Mouse (Mus musculus) liver, embryonic 16.5 days (tissue): ENCODE data around the gene Gm20741. TPM values are rescaled to one million over a fixed set of nuclear protein-coding genes. Genes with fewer than 3 reads are reported as not detected.
A peak's percentile ranks its signal among the peaks of the same experiment; 100 is the strongest.

Source experiments
- ATAC-seq: fragments of 200-750 bp; cut with Nextera tagmentation; 2 replicates; pipeline ENCODE4 v1.8.0; 2017; ENCODE audit warnings: low read depth, mild to moderate bottlenecking, moderate number of reproducible peaks, moderate library complexity
- H3K27ac ChIP-seq: fragments of 300-500 bp; sonication (generic); 2 replicates; pipeline ENCODE4 v1.5.1; 2014; ENCODE audit warnings: mild to moderate bottlenecking, low read length
- H3K27me3 ChIP-seq: fragments of 300-500 bp; sonication (generic); 2 replicates; pipeline ENCODE4 v1.6.1; 2014; ENCODE audit warnings: low read depth, low read length, mixed read lengths; ENCODE audit not compliant: control insufficient read depth, insufficient read depth
- H3K36me3 ChIP-seq: fragments of 300-500 bp; sonication (generic); 2 replicates; pipeline ENCODE4 v1.6.1; 2014; ENCODE audit warnings: mild to moderate bottlenecking; ENCODE audit not compliant: control insufficient read depth, insufficient read depth
- H3K4me1 ChIP-seq: fragments of 300-500 bp; sonication (generic); 2 replicates; pipeline ENCODE4 v1.6.1; 2014; ENCODE audit warnings: low read depth, low read length, mixed read lengths; ENCODE audit not compliant: control insufficient read depth
- H3K4me2 ChIP-seq: fragments of 300-500 bp; sonication (generic); 2 replicates; pipeline ENCODE4 v1.6.1; 2014; ENCODE audit warnings: low read depth, low read length, mixed read lengths
- H3K4me3 ChIP-seq: fragments of 300-500 bp; sonication (generic); 2 replicates; pipeline ENCODE4 v1.5.1; 2014; ENCODE audit warnings: low read depth, mild to moderate bottlenecking, low read length
- H3K9ac ChIP-seq: fragments of 300-500 bp; sonication (generic); 2 replicates; pipeline ENCODE4 v1.6.1; 2014; ENCODE audit warnings: low read depth, low read length
- H3K9me3 ChIP-seq: fragments of 300-500 bp; sonication (generic); replicated peaks from 2 replicates; pipeline ENCODE4 v1.6.1; 2016; ENCODE audit warnings: low read length; ENCODE audit not compliant: control insufficient read depth
- WGBS: fragments of 180-500 bp; shearing (Covaris S2); extraction: QIAGEN DNeasy Blood & Tissue Kit; methylation state at CpG from one replicate; pipeline ENCODE4 v1.1.7; 2014; ENCODE audit not compliant: insufficient replicate concordance; 5-methylcytosine and 5-hydroxymethylcytosine counted together
- polyA plus RNA-seq: library from polyadenylated mRNA; unstranded; fragments of >200 nt; fragmentation: Nextera tagmentation; extraction: Ambion mirVana; gene quantifications from 2 replicates; pipeline ENCODE4 v1.2.1, GENCODE M21; 2015

Gene Gm20741
- polyA plus RNA-seq, result not detected in 2 replicates

DNA sequence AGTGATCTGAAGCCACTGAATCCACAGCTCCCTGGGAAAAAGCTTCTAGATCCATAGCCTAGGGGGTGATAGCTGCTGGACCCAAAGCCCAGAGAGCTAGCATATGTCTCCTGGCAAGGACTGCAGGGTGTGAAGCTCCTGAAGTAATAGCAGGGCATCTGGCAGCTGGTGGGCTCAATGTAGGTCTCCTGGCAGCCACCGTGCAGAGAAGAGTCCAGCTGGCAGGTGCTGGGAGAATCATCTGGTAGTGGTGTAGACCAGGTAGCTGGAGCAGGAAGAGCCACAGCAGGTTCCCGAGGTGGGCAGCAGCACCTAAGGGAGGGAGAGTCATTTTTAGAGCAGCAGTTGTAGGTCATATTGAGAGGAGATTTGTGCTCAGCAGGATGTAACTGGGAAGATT lies at the start of gene Gm20741:
Gm20741 (minus strand) TSS at position 394 of the 400 bp plus-strand sequence.
- Histone ChIP-seq H3K36me3 (no peaks in the 10 kb centered on the region), H3K9me3 (no peaks in the 10 kb centered on the region), H3K9ac (no peak within 1 kb of the TSS), H3K4me3 (no peak within 1 kb of the TSS), H3K27ac (no peak within 1 kb of the TSS), H3K4me1 (no peaks in the 10 kb centered on the region), H3K4me2 (no peak within 1 kb of the TSS), H3K27me3 (no peaks in the 10 kb centered on the region)
- ATAC-seq, result no peak
- 42% methylated on average over 2 of the region's 2 CpGs for WGBS

DNA sequence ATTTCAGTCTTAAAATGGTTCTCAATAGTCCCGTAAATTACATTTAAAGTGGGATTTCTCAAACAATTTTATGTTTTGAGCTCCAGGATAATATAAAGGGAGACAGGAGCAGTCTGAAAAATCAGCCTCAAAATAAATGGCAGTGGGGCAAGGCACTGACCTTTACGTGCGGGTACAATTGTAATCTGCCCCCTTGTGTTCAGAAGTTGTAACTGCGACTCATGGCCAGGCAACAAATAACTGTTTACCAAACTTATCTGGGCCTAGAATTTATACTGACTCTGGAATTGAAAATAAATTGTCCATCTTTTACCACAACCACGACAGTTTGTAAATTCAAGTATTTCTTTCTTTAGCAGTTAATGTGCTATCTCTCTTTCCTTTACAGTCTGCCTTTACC lies 39.4 kb upstream of the Gm20741 start:
- Histone ChIP-seq H3K9ac (no peak overlapping the region), H3K4me3 (no peak overlapping the region), H3K4me2 (no peak overlapping the region), H3K36me3 (no peaks in the 10 kb centered on the region), H3K27ac (no peak overlapping the region), H3K27me3 (no peaks in the 10 kb centered on the region), H3K4me1 (no peaks in the 10 kb centered on the region), H3K9me3 (no peaks in the 10 kb centered on the region)
- 14% methylated on average over 5 of the region's 5 CpGs for WGBS
- ATAC-seq, result no peak

DNA sequence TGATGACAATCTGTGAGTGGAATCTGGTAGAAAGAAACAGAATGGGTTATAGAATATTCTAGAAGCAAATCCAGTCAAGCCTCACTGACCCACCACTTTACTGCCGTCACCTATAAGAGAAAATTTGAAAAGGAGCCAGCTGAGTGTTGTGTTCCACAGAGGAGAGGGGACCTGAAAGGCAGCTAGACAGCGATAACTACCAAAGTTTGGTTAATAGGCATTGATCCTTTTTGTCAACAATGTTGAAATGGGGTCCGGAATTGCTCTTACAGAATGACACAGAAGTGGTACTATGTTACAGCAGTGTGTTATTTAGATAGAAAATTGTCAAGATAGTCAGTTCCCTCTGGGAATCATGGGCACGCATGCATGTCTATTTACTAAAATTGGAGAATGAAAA lies 36.5 kb upstream of the Gm20741 start:
- no peak overlapping the region for H3K27ac ChIP-seq
- no peak overlapping the region for H3K4me3 ChIP-seq
- H3K4me1 ChIP-seq, result no peaks in the 10 kb centered on the region
- H3K9ac ChIP-seq, result no peak overlapping the region
- no peak overlapping the region for H3K4me2 ChIP-seq
- no peaks in the 10 kb centered on the region for H3K27me3 ChIP-seq
- H3K9me3 ChIP-seq, result no peaks in the 10 kb centered on the region
- ATAC-seq, result peak; percentile 54
- no peaks in the 10 kb centered on the region for H3K36me3 ChIP-seq
- WGBS, result 52% methylated on average over 4 of the region's 4 CpGs

DNA sequence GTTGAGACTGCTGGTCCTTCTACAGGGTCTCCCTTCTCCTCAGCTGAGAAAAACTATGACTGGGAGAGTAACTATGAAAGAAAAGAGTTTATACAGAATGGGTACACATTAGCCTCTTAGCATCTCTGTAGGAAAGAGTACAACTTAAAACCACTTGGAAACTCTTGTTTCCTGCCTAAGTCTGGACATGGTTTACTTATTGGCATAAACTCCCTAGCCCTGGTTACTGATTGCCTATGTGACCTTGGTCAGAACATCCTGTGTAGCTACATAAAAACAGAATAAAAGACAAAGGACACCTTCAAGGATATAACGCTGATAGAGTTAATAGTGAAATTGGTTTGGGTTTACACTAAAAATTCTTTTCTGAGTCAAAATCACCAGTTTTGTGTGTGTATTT lies 35.3 kb upstream of the Gm20741 start:
- Histone ChIP-seq H3K9ac (no peak overlapping the region), H3K4me3 (no peak overlapping the region), H3K9me3 (no peaks in the 10 kb centered on the region), H3K4me2 (no peak overlapping the region), H3K27ac (no peak overlapping the region), H3K27me3 (no peaks in the 10 kb centered on the region), H3K4me1 (no peaks in the 10 kb centered on the region), H3K36me3 (no peaks in the 10 kb centered on the region)
- WGBS, result 88% methylated on average over 1 of the region's 1 CpGs
- ATAC-seq, result no peak

- no peaks in the 10 kb centered on the region for H3K4me1 ChIP-seq
- WGBS, result 58% methylated on average over 3 of the region's 3 CpGs
- H3K9me3 ChIP-seq, result 0 out of 2 replicates have a peak, but pooled peaks cover 2% of the 10 kb centered on the region
- no peak overlapping the region for H3K27ac ChIP-seq
- no peak overlapping the region for H3K4me3 ChIP-seq
- H3K4me2 ChIP-seq, result no peak overlapping the region
- H3K27me3 ChIP-seq, result no peaks in the 10 kb centered on the region
- ATAC-seq, result no peak
- no peaks in the 10 kb centered on the region for H3K36me3 ChIP-seq
- H3K9ac ChIP-seq, result no peak overlapping the region
Observed at GRCm38 (mm10) chr16:88826978-88827377, 15.0 kb upstream of the Gm20741 start.

GRCm38 (mm10) chr16:88826095-88826652 lies 14.2 kb upstream of the Gm20741 start, which contains the start of gene Krtap14:
Gene Krtap14 (minus strand): TSS chr16:88826145.
- Histone ChIP-seq H3K9me3 (0 out of 2 replicates have a peak, but pooled peaks cover 2% of the 10 kb centered on the region), H3K27me3 (no peaks in the 10 kb centered on the region), H3K4me1 (no peaks in the 10 kb centered on the region), H3K36me3 (no peaks in the 10 kb centered on the region), H3K4me3 (no peak within 1 kb of the TSS), H3K27ac (no peak within 1 kb of the TSS), H3K9ac (no peak within 1 kb of the TSS), H3K4me2 (no peak within 1 kb of the TSS)
- ATAC-seq, result no peak
- WGBS, result 70% methylated on average over 9 of the region's 9 CpGs

- H3K4me2 ChIP-seq, result no peak overlapping the region
- H3K4me3 ChIP-seq, result no peak overlapping the region
- 0 out of 2 replicates have a peak, but pooled peaks cover 2% of the 10 kb centered on the region for H3K9me3 ChIP-seq
- no peaks in the 10 kb centered on the region for H3K4me1 ChIP-seq
- H3K9ac ChIP-seq, result no peak overlapping the region
- H3K27me3 ChIP-seq, result no peaks in the 10 kb centered on the region
- 63% methylated on average over 3 of the region's 3 CpGs for WGBS
- no peaks in the 10 kb centered on the region for H3K36me3 ChIP-seq
- no peak for ATAC-seq
- H3K27ac ChIP-seq, result no peak overlapping the region
Observed at GRCm38 (mm10) chr16:88823736-88824135, 11.7 kb upstream of the Gm20741 start.

- no peak within 1 kb of the TSS for H3K4me2 ChIP-seq
- H3K4me1 ChIP-seq, result no peaks in the 10 kb centered on the region
- no peaks in the 10 kb centered on the region for H3K9me3 ChIP-seq
- no peaks in the 10 kb centered on the region for H3K27me3 ChIP-seq
- H3K27ac ChIP-seq, result no peak within 1 kb of the TSS
- H3K4me3 ChIP-seq, result no peak within 1 kb of the TSS
- no peaks in the 10 kb centered on the region for H3K36me3 ChIP-seq
- no peak within 1 kb of the TSS for H3K9ac ChIP-seq
- 50% methylated on average over 3 of the region's 3 CpGs for WGBS
- no peak for ATAC-seq
Observed at GRCm38 (mm10) chr16:88820066-88820465, 8.0 kb upstream of the Gm20741 start, which contains the start of gene Krtap15. Gene Krtap15 (plus strand): TSS chr16:88820215.

DNA sequence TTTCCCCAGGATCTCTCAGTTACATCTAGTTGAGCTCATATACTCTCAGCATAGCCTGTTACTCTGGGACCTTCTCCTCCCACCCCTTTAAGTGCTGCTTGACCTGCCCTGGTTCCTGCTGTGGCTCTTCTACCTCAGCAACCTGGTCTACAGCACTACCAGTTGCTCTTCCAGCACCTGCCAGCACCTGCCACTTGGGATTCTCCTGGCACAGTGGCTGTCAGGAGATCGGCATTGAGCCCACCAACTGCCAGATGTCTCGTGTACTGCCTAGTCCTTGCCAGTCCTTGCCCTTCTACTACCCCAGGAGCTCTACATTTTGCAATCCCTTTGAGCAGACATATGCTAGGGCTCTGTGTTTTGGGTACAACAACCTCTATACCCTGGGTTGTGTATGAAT lies 25.2 kb downstream of the Gm20741 start:
- H3K9me3 ChIP-seq, result no peaks in the 10 kb centered on the region
- no peak for ATAC-seq
- no peak overlapping the region for H3K27ac ChIP-seq
- no peak overlapping the region for H3K4me2 ChIP-seq
- H3K36me3 ChIP-seq, result no peaks in the 10 kb centered on the region
- H3K27me3 ChIP-seq, result no peaks in the 10 kb centered on the region
- WGBS, result 47% methylated on average over 2 of the region's 2 CpGs
- H3K4me3 ChIP-seq, result no peak overlapping the region
- no peaks in the 10 kb centered on the region for H3K4me1 ChIP-seq
- no peak overlapping the region for H3K9ac ChIP-seq
